Mouse (Mus musculus): ENCODE data around the gene Sertad2.

Gene Sertad2

DNA sequence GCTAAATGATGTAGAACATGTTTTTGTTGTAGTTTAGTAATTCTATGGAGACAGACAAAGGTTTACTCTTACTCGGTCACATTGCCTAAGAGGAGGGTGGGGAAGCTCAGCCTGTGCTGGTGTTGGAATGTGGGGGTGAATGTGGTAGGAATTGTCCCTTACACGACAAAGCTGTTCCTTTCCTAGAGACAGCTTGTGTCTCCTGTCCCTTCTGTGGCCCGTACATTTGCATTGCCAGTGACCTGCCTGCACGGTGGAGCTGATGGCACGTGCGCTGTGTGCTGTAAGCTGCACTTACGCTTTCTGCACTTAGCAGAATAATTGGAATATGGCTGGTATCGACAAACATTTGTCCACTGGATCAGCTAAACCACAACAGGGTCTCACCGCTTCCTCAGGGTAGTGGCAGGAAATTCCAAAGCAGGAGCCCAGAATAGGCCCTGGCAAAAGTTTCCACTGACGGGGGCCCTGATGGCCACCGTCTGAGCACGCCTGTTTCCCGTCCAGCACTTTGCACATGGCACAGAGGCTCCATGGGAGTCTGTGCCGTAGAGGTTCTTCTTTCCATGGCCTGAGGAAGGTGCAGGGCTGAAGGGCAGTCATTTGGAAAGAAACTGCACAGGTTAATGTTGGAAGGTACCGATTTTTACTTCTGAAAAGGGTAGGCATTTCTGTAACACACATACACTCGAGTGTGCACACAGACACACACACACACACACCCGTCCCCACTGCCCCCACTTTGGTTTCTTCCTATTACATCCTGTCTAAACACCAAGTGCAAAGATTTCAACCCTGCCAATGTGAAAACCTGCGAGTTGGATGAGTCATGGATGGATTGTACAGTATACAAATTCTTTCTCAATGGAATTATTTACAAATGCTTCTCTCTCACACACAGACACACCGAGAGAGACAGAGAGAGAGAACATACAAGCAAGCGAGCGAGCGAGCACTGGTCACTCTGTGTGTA, 51.5 kb downstream of the Sertad2 start:
- DNase-seq (ENCODE audit: low spot score in 2 of 2), result no peak

- no peak for DNase-seq (ENCODE audit: low spot score in 2 of 2)
Observed at GRCm38 (mm10) chr11:20603066-20603812, 60.2 kb downstream of the Sertad2 start.

DNA sequence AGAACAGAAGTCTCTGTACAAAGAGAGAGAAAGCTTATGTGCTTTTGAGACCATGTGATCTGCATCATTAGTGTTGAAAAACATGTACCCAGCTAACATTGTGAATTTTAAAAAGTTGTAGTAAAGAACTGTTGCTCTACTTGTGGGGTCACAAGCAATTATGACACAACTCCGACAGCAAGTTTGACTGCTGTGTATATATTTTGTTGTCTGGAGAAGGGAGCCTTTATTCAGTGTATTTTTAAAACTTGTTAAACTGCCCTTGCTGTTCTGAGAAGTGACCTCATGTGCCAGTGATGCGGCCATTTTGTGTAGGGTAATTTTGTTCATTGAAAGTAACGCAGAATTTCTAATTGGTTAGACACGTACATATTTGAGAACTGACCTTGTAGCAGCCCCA, 61.1 kb downstream of the Sertad2 start:
- no peak for DNase-seq (ENCODE audit: low spot score in 2 of 2)

DNA sequence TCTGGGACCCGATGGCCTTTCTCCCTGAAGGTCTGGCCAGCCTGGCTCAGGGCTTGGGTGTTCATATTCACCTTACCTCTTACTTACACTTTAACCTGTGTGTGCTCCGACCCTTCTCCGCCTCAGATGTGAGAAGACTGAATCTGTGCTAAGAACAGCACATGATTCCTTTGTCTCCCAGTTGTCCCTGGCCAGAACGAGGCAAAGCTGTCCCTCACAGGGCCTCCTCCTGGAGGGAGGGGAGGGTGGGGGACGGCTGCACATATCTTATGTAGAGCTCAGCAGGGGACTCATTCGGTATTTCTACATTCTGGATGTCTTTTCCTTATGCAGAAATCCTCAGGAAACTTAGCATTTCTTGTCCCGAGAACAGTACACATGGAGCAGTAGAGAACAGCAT, 62.6 kb downstream of the Sertad2 start:
- no peak for DNase-seq (ENCODE audit: low spot score in 2 of 2)

DNA sequence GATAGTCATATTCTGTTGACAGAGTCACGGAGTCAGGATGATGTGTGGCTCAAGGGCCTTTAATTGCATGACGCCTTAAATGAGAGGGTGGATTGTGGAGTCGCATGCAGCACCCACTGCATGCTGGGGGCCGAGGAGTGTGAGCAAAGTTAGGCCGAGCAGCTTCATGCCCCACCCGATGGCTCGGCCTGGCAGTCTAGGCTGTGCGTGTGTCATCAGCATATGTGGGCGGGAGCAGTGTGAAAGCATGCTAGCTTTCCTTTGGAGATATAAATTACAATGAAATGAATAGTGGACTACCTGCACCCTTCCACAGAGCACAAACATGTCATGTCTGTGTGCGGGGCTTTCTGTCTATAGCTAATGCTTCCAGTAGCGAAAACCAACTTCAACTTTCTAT, 65.4 kb downstream of the Sertad2 start:
- no peak for DNase-seq (ENCODE audit: low spot score in 2 of 2)

DNA sequence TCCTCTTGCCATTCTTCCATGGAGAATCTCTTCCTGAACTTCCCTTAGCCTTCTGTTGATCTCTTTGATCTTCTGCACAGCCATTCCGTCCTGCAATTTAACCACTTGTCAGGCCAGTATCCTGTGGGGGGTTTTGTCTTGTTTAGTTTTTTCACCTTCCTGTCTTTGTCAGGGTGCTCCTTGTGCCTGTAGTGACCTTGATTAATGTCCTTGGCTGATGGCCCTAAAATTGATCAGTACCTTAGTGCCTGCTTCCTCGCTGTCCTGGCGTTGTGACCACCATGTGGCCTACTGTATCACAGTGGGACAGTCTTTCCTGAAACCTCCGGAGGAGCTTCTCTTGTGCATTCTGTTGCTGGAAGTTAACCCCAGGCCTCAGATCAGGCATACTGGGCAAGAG, 70.2 kb downstream of the Sertad2 start:
- DNase-seq (ENCODE audit: low spot score in 2 of 2), result no peak

- no peak for DNase-seq (ENCODE audit: low spot score in 2 of 2)
Observed at GRCm38 (mm10) chr11:20616103-20616502, 73.0 kb downstream of the Sertad2 start.

GRCm38 (mm10) chr11:20627146-20627545, 84.1 kb downstream of the Sertad2 start:
- no peak for DNase-seq (ENCODE audit: low spot score in 2 of 2)

DNA sequence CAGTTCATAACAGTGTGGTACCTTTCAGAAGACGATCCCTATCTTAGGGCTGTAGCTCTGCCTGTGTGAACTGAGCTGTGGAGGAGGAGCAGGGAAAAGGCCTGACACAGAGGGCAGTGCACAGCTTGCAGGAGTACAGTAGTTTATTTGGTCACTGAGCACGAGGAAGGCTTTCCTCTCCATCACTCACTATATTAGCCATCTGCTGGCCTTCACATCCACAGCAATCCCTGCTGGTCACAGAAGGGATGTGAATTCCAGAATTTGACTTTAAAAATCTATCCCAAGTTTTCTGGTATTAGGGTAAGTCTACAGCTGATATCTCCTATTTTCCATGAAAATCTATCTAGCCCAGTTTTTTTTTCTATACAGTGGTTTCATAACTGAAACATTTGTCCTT, 85.2 kb downstream of the Sertad2 start:
- DNase-seq (ENCODE audit: low spot score in 2 of 2), result no peak

GRCm38 (mm10) chr11:20629700-20630099, 86.6 kb downstream of the Sertad2 start:
- no peak for DNase-seq (ENCODE audit: low spot score in 2 of 2)

- DNase-seq (ENCODE audit: low spot score in 2 of 2), result peak; percentile 93 to 95
Observed at GRCm38 (mm10) chr11:20631026-20631940, 88.2 kb downstream of the Sertad2 start.

DNA sequence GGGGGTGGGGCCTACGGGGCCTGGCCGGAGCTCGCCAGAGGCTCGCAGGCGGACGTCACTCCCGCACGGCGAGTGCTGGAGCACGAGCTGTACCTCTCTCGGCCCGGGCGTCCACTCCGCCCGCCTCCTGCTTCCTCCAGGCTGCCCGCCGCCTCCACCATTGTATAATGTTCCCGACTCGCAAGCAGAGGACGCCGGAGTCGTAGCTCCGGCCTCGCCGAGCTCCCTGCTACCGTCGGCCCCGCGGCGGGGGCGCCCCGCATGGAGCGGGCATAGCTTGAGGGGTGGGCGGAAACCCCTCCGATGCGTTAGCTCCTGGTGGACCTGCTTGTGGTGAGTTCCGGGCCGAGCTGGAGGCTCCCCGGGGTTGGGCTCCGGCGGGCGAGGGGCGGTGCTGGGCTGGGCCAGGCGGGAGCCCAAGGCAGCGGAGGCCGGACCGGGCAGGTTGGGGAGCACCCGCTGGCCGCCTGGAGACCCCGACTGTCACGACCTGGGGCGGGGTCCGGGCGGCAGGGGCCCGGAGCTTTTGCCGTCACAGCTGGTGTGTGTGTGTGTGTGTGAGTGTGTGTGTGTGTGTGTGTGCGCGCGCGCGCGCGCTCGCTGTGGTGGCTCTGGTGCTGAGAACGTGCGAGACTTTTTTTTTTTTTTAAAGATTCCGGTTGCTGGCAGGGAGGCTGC, 89.0 kb downstream of the Sertad2 start:
- peak; percentile 56 to 58 for DNase-seq (ENCODE audit: low spot score in 2 of 2)

DNA sequence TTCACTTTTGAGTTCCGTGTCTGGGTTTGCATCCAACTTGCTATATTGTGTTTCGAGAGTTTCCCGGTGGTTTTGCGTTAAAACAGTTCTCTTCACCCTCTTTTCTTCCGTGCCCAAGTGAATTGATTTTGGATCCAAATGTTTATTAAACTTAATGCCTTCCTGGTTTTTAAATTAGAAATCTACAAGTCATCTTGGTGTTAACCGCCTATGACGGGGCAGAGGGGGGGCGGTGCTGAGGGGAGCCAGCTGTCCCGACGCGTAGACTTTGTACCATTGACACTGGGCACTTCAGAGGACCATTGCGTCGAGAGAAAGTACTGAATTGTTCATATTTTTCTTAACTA, 89.5 kb downstream of the Sertad2 start:
- peak; percentile 59 to 67 for DNase-seq (ENCODE audit: low spot score in 2 of 2)

- no peak for DNase-seq (ENCODE audit: low spot score in 2 of 2)
Observed at GRCm38 (mm10) chr11:20634543-20634942, 91.5 kb downstream of the Sertad2 start.

DNA sequence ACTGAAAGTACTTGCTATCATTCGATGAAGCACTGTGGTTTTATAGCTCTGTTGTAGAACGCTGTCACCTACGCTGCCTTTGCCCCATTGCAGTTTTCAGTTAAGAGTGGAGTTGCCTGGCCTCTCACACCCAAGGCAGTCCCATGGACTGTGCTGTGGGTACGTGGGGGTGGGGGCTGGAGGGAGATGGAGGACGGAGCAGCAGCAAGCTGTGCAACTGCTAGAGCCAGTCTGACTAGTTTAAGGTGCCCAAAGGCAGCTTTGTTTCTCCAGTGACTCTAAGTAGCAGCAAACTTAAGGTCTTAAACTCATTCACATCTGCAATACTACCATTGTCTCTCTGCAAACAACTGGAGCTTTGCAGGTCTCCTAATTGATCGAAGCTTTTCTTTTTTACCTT, 92.6 kb downstream of the Sertad2 start:
- DNase-seq (ENCODE audit: low spot score in 2 of 2), result no peak

GRCm38 (mm10) chr11:20636114-20636513, 93.1 kb downstream of the Sertad2 start:
- peak; percentile 28 to 31 for DNase-seq (ENCODE audit: low spot score in 2 of 2)

GRCm38 (mm10) chr11:20637060-20637459, 94.0 kb downstream of the Sertad2 start:
- no peak for DNase-seq (ENCODE audit: low spot score in 2 of 2)

DNA sequence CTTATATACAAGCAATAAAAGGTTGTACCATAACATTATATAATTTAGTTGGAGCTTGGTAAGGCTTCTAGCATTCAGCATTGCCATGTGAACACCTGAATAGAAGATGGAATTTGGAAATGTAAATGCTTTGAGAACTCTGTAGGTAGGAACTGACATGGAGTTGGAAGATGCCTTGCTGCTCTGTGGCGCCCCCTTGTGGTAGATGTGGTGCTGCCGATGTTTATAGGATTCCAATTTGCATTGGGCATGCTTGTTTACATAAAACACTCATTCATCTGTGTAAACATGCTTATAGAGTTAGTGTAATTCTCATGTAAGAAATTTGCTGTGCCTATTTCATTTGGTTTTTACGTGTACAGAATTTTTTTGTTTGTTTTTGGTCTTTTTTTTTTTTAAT, 95.8 kb downstream of the Sertad2 start:
- DNase-seq (ENCODE audit: low spot score in 2 of 2), result peak; percentile 77 to 87

- no peak for DNase-seq (ENCODE audit: low spot score in 2 of 2)
Observed at GRCm38 (mm10) chr11:20639918-20640447, 96.9 kb downstream of the Sertad2 start.

GRCm38 (mm10) chr11:20642321-20642720, 99.3 kb downstream of the Sertad2 start:
- no peak for DNase-seq (ENCODE audit: low spot score in 2 of 2)

GRCm38 (mm10) chr11:20643161-20643560, 100.1 kb downstream of the Sertad2 start:
- DNase-seq (ENCODE audit: low spot score in 2 of 2), result no peak
